In the genomic region with DNA sequence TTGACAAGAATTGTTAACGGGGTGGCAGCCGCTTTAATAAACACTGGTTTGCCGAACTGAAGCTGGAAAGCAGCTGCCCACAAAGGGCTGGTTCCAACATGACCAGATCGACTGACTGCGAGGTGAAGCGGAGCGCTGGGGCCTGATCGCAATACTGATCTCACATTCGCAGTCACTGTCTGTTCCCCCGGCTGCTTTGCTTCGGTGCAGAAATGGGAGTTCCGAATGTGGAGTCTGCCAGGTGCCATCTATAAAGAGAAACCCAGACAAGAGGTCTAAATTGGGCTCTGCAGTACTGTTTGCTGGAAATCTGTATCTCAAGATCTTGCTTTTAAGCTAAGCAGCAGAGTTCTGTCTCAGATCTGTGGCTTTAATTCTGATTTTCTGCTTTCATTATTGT, we compare ENCODE assay signal across 10 mouse cellular contexts.
DNase-seq lines count a peak whose midpoint lies in the region; ATAC-seq and TF ChIP-seq lines count a peak whose summit lies in the region.
"Had no signal": no experiment of that assay in that cellular context is flagged by ENCODE, and none has a peak within 500 bp of the region (broad histone marks: within the 10 kb centered on the region; RNA-seq: fewer than 3 reads in every experiment).

No protein-coding gene starts in this region.

- no peak overlapping the region for H3K4me3 ChIP-seq in liver, embryonic 11.5 days (ENCODE audit: low read depth, low read length)
- no peak overlapping the region for H3K4me3 ChIP-seq in liver, postnatal 0 days (ENCODE audit: low read depth, low read length)
- H3K4me3 ChIP-seq: intestine, embryonic 15.5 days had no signal

- H3K4me1 ChIP-seq in liver, embryonic 11.5 days (replicated peaks; ENCODE audit: control insufficient read depth, insufficient read depth, low read length): peaks cover 11% of the 10 kb centered on the region
- H3K4me1 ChIP-seq in liver, postnatal 0 days (ENCODE audit: insufficient read depth): 0 out of 2 replicates have a peak, but pooled peaks cover 4% of the 10 kb centered on the region
- H3K4me1 ChIP-seq: intestine, embryonic 15.5 days had no signal

- ATAC-seq in liver, embryonic 11.5 days (replicated peaks; ENCODE audit: low FRiP score): no peak
- ATAC-seq in liver, postnatal 0 days: no peak
- ATAC-seq: intestine, embryonic 15.5 days had no signal

- TF ChIP-seq EP300 in liver, postnatal 0 days (IDR thresholded peaks at IDR 0.05; ENCODE audit: low read depth): no peak

- H3K9me3 ChIP-seq in liver, embryonic 11.5 days (ENCODE audit: control insufficient read depth, low read length): no peaks in the 10 kb centered on the region
- no peaks in the 10 kb centered on the region for H3K9me3 ChIP-seq in liver, postnatal 0 days (ENCODE audit: low read length)
- H3K9me3 ChIP-seq: intestine, embryonic 15.5 days had no signal

- 74% methylated on average over 12 of the region's 12 CpGs for WGBS in liver, embryonic 11.5 days
- WGBS in liver, postnatal 0 days (ENCODE audit: insufficient replicate concordance): 81% methylated on average over 12 of the region's 12 CpGs

- no peak overlapping the region for H3K27ac ChIP-seq in liver, embryonic 11.5 days (ENCODE audit: low read depth, low read length)
- no peak overlapping the region for H3K27ac ChIP-seq in liver, postnatal 0 days (ENCODE audit: low read depth)
- H3K27ac ChIP-seq: intestine, embryonic 15.5 days had no signal

- peak overlapping the region; percentile 52 for H3K4me2 ChIP-seq in liver, embryonic 11.5 days
- H3K4me2 ChIP-seq in liver, postnatal 0 days (ENCODE audit: low read depth, low read length): no peak overlapping the region
- H3K4me2 ChIP-seq: intestine, embryonic 15.5 days had no signal

- no peaks in the 10 kb centered on the region for H3K36me3 ChIP-seq in liver, embryonic 11.5 days (ENCODE audit: control insufficient read depth, insufficient read depth, low read length)
- H3K36me3 ChIP-seq in liver, postnatal 0 days (replicated peaks; ENCODE audit: insufficient read depth, low read length): no peaks in the 10 kb centered on the region
- H3K36me3 ChIP-seq: intestine, embryonic 15.5 days had no signal

- no peak overlapping the region for H3K9ac ChIP-seq in liver, embryonic 11.5 days (ENCODE audit: low read depth, low read length)
- no peak overlapping the region for H3K9ac ChIP-seq in liver, postnatal 0 days (replicated peaks)
- H3K9ac ChIP-seq: intestine, embryonic 15.5 days had no signal

- no peaks in the 10 kb centered on the region for H3K27me3 ChIP-seq in liver, embryonic 11.5 days (replicated peaks; ENCODE audit: control insufficient read depth, insufficient read depth, low read length)
- no peaks in the 10 kb centered on the region for H3K27me3 ChIP-seq in liver, postnatal 0 days (ENCODE audit: insufficient read depth, low read length)
- H3K27me3 ChIP-seq: intestine, embryonic 15.5 days had no signal

- no peak for DNase-seq in liver, embryonic 11.5 days (ENCODE audit: low spot score)
- DNase-seq in liver, postnatal 0 days: no peak
- DNase-seq in frontal cortex, postnatal 10 days (ENCODE audit: low spot score in 2 of 2): peak; percentile 27 to 36
- peak; percentile 29 to 41 for DNase-seq in layer of hippocampus, postnatal 36 days
- peak; percentile 38 for DNase-seq in right cerebral cortex, postnatal 14 days
- no peak for DNase-seq in adrenal gland, postnatal 36 days
- DNase-seq in thymus, postnatal 4 days: no peak
- DNase-seq in cerebellum, postnatal 36 days: no peak
- DNase-seq: thymus, postnatal 14 days had no signal

- TF ChIP-seq CTCF in liver, postnatal 0 days (IDR thresholded peaks at IDR 0.05; ENCODE audit: low read depth): no peak

Comparison
In these comparisons a context has a peak if more than half of its experiments do, and no peak if none do; other contexts are left out.
1. DNase-seq: peak in frontal cortex, postnatal 10 days (2 of 2), layer of hippocampus, postnatal 36 days (2 of 2) and right cerebral cortex, postnatal 14 days (single experiment); none in liver, embryonic 11.5 days (single experiment), liver, postnatal 0 days (single experiment), adrenal gland, postnatal 36 days (0 of 2), thymus, postnatal 4 days (single experiment) and cerebellum, postnatal 36 days (0 of 2).